Mouse (Mus musculus) thymus, adult 2 months (tissue): ENCODE measurements around the gene Dhx37. TPM values are rescaled to one million over a fixed set of nuclear protein-coding genes. Genes with fewer than 3 reads are reported as not detected.
"Not testable (repeated sequence)": the region's sequence is repeated elsewhere in the genome, so short reads cannot be mapped to it uniquely, and the experiment has no call there.

Experiments used
- DNase-seq: peaks from one replicate; pipeline ENCODE4 v3.0.0; 2021
- H3K27ac ChIP-seq: fragments of 200-500 bp; 2 replicates; pipeline ENCODE4 v1.5.1; 2012; ENCODE audit warnings: low read length, control low read depth; ENCODE audit not compliant: control insufficient read depth, insufficient read depth
- H3K27me3 ChIP-seq: fragments of 200-500 bp; 2 replicates; pipeline ENCODE4 v1.6.1; 2012; ENCODE audit warnings: mild to moderate bottlenecking, low read length, moderate library complexity, mixed read lengths; ENCODE audit not compliant: control insufficient read depth, insufficient read depth
- H3K36me3 ChIP-seq: fragments of 200-500 bp; 2 replicates; pipeline ENCODE4 v1.6.1; 2012; ENCODE audit warnings: mild to moderate bottlenecking, low read length, moderate library complexity; ENCODE audit not compliant: control insufficient read depth, insufficient read depth
- H3K4me1 ChIP-seq: fragments of 200-500 bp; replicated peaks from 2 replicates; pipeline ENCODE4 v1.6.1; 2012; ENCODE audit warnings: low read length; ENCODE audit not compliant: control insufficient read depth, insufficient read depth
- H3K4me3 ChIP-seq: fragments of 200-500 bp; 2 replicates; pipeline ENCODE4 v1.5.1; 2012; ENCODE audit warnings: mild to moderate bottlenecking, low read length, control low read depth, moderate library complexity; ENCODE audit not compliant: control insufficient read depth, insufficient read depth
- CTCF ChIP-seq: fragments of 200-500 bp; IDR thresholded peaks from 2 replicates; pipeline ENCODE4 v1.5.1; 2012; ENCODE audit warnings: mild to moderate bottlenecking, control low read depth, low read length, moderate library complexity, borderline replicate concordance; ENCODE audit not compliant: control insufficient read depth, poor library complexity, insufficient read depth; ENCODE audit errors: extremely low read depth
- POLR2A ChIP-seq: fragments of 200-500 bp; IDR thresholded peaks from 2 replicates; pipeline ENCODE4 v1.6.1; 2012; ENCODE audit warnings: mild to moderate bottlenecking, low read length, control low read depth, moderate library complexity; ENCODE audit not compliant: control insufficient read depth, poor library complexity, insufficient read depth; ENCODE audit errors: extremely low read depth
- WGBS: fragments of 180-500 bp; shearing (Covaris S2); methylation state at CpG from one replicate; pipeline ENCODE4 v1.1.7; 2018; 5-methylcytosine and 5-hydroxymethylcytosine counted together
- polyA plus RNA-seq: library from polyadenylated mRNA; depleted of rRNA; stranded (reverse); fragments of >200 nt; gene quantifications from 2 replicates; pipeline ENCODE4 v1.2.3, GENCODE M21; 2012

Dhx37 gene
- polyA plus RNA-seq, 1 experiment, result 32.4 TPM

- no peak for TF ChIP-seq CTCF
- TF ChIP-seq POLR2A, result no peak
These were observed 42.3 kb downstream of the Dhx37 start for GRCm38 (mm10) chr5:125391609-125392008.

GRCm38 (mm10) chr5:125390906-125391477 is 42.9 kb downstream of the Dhx37 start:
- Histone ChIP-seq H3K36me3 (peaks cover 1% of the 10 kb centered on the region), H3K4me1 (peaks cover 25% of the 10 kb centered on the region), H3K4me3 (no peak overlapping the region), H3K27ac (peak overlapping the region; percentile 66), H3K27me3 (no peaks in the 10 kb centered on the region)
- 78% methylated on average over 3 of the region's 3 CpGs for WGBS
- TF ChIP-seq CTCF, result no peak
- DNase-seq, result no peak

More at GRCm38 (mm10) chr5:125391609-125392008, 42.3 kb downstream of the Dhx37 start:
- peak overlapping the region; percentile 90 for H3K27ac ChIP-seq
- H3K4me1 ChIP-seq, result peaks cover 25% of the 10 kb centered on the region
- H3K27me3 ChIP-seq, result no peaks in the 10 kb centered on the region
- WGBS, result 24% methylated on average over 5 of the region's 5 CpGs
- DNase-seq, result peak; percentile 29
- H3K36me3 ChIP-seq, result no peaks in the 10 kb centered on the region
- H3K4me3 ChIP-seq, result no peak overlapping the region

DNA sequence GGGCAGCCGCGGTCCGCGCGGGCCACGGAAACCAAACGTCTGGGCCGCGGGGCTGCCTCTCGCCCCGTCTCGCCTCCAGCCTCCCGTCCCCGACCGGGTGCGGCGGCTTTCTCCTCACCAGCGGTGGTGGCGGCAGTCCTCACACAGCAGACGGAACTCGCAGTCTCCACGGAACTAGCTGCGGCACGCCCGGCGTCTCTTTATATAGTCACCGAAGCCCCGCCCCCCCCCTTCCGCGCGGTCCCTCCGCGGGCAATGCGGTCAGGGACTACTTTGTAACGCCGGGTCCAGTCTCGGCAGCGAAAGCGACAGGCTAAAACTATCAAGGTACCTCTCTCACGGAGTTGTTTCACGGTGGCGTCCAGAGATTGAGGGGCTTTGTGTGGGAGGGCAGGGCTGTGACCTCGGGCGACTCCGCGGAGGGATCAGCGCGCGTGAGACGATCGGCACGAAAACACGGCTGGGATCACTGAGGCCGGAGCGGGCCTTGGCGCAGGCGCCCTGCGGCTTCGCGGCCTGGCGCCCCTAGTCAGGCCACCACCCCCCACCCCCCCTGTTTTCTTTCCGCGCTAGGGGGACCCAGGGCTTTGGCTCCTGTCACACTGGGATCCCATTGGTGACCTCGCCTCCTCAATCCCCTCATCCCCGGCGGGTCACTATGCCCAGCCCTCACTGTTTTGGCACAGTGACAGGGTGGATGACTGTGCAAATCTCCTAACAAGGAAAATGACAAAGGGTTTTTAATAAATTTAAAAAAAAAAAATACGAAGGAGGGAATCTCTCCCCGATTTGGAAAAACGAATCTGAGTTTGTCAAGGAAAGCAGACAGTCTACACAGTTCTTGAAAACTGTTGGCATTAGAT is 44.1 kb downstream of the Dhx37 start, which contains the start of gene Ubc:
Ubc (minus strand) TSS at position 624 of the 863 bp plus-strand sequence.
- H3K4me3 ChIP-seq, result peak within 1 kb of the TSS; percentile 95
- peak; percentile 75 for DNase-seq
- TF ChIP-seq POLR2A, result peak; percentile 100
- TF ChIP-seq CTCF, result no peak
- H3K27ac ChIP-seq, result peak within 1 kb of the TSS; percentile 80
- H3K4me1 ChIP-seq, result peaks cover 25% of the 10 kb centered on the region
- WGBS, result under 1% methylated on average over 68 of the region's 69 CpGs
- peaks cover 13% of the 10 kb centered on the region for H3K36me3 ChIP-seq
- H3K27me3 ChIP-seq, result no peaks in the 10 kb centered on the region

GRCm38 (mm10) chr5:125389131-125389578 is 44.8 kb downstream of the Dhx37 start, which contains the start of gene Gm10382:
Gene Gm10382, plus strand, starts transcription at chr5:125389322.
- DNase-seq, result peak; percentile 81
- H3K27ac ChIP-seq, result peak within 1 kb of the TSS; percentile 80
- peak within 1 kb of the TSS; percentile 95 for H3K4me3 ChIP-seq
- peaks cover 20% of the 10 kb centered on the region for H3K4me1 ChIP-seq
- TF ChIP-seq CTCF (no peak), POLR2A (no peak)
- WGBS, result under 1% methylated on average over 41 of the region's 41 CpGs
- H3K36me3 ChIP-seq, result peaks cover 19% of the 10 kb centered on the region
- no peaks in the 10 kb centered on the region for H3K27me3 ChIP-seq

GRCm38 (mm10) chr5:125388358-125389092 is 45.4 kb downstream of the Dhx37 start:
- H3K27me3 ChIP-seq, result no peaks in the 10 kb centered on the region
- no peak for DNase-seq
- TF ChIP-seq CTCF (no peak), POLR2A (no peak)
- H3K36me3 ChIP-seq, result peaks cover 20% of the 10 kb centered on the region
- no peak overlapping the region; the same call in 1 of the 2 replicates for H3K27ac ChIP-seq
- peak overlapping the region; percentile 95 for H3K4me3 ChIP-seq
- peaks cover 16% of the 10 kb centered on the region for H3K4me1 ChIP-seq
- WGBS, result 8% methylated on average over 13 of the region's 13 CpGs

DNA sequence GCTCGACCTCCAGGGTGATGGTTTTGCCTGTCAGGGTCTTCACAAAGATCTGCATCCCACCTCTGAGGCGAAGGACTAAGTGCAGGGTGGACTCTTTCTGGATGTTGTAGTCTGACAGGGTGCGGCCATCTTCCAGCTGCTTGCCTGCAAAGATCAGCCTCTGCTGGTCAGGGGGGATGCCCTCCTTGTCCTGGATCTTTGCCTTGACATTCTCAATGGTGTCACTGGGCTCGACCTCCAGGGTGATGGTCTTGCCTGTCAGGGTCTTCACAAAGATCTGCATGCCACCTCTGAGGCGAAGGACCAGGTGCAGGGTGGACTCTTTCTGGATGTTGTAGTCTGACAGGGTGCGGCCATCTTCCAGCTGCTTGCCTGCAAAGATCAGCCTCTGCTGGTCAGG is 46.6 kb downstream of the Dhx37 start:
- H3K27me3 ChIP-seq, H3K27ac ChIP-seq, H3K4me3 ChIP-seq, DNase-seq: not testable (repeated sequence)
- 94% methylated on average over 5 of the region's 6 CpGs for WGBS
- peaks cover 20% of the 10 kb centered on the region for H3K36me3 ChIP-seq
- H3K4me1 ChIP-seq, result peaks cover 13% of the 10 kb centered on the region
